Mouse (Mus musculus) kidney, postnatal 10 days (tissue): ENCODE results near the gene Pramel4.
"Not testable (repeated sequence)": the region's sequence is repeated elsewhere in the genome, so short reads cannot be mapped to it uniquely, and the experiment has no call there.

ENCODE experiments used
- DNase-seq: peaks from one replicate; pipeline ENCODE4 v3.0.0; 2021; ENCODE audit warnings: mixed read lengths

Gene Pramel4

GRCm38 (mm10) chr4:144058826-144059225 is at the start of gene Pramel4:
Gene Pramel4, plus strand, starts transcription at chr4:144059126.
- DNase-seq, result not testable (repeated sequence)

DNA sequence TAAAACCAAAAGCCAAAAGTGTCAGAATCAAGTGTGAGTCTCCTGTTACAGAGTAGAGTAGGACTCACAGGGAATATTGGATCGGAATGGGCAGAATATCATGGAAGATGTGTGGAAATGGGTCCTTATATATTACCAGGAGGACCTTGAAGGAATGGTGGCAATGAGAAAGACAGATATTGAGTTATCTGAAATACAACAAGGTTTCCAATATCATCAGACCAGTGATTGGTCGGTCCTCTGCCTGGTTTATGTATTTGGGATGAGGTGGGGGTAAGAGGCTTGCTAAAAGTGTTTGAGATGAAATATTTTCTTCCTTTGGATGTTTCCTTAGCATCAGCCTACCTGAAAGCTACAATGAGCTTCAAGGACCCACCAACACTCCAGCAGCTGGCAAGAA is 47.2 kb downstream of the Pramel4 start, which contains the start of gene Gm13102:
Gene Gm13102 (plus strand): TSS at position 301 of the 400 bp plus-strand sequence.
- DNase-seq, result not testable (repeated sequence)
